Mouse (Mus musculus) CD4-positive, CD25-positive, alpha-beta regulatory T cell, adult 4 months (primary cell): ENCODE data around the gene Unc5a. TPM values are rescaled to one million over a fixed set of nuclear protein-coding genes. Genes with fewer than 3 reads are reported as not detected.

Experiments
- polyA plus RNA-seq, 2 experiments: library from polyadenylated mRNA; unstranded; fragments of 100-300 nt; shearing (Covaris generic); gene quantifications; one replicate each; pipeline ENCODE4 v1.2.1; 2017

The Unc5a gene
- polyA plus RNA-seq, 2 experiments from 2014 or later: 0.46 TPM; not detected in 1

Other genes with a start within 250 kb of the Unc5a start
- not detected for gene Cdhr2, start 247.9 kb upstream of the Unc5a start, polyA plus RNA-seq
- not detected for gene Gprin1, start 199.5 kb upstream of the Unc5a start, polyA plus RNA-seq
- gene Sncb, start 182.8 kb upstream of the Unc5a start, polyA plus RNA-seq: 1 to 10 TPM in 1 of 2 experiments, under 1 TPM in 1; 0.30 to 1.1 TPM
- gene Eif4e1b, start 165.4 kb upstream of the Unc5a start, polyA plus RNA-seq: not detected
- gene Tspan17, start 160.0 kb upstream of the Unc5a start, polyA plus RNA-seq: 1 to 10 TPM; 2.1 to 2.7 TPM
- gene Hk3, start 72.0 kb downstream of the Unc5a start, polyA plus RNA-seq: 1 to 10 TPM in 1 of 2 experiments, under 1 TPM in 1; 0.50 to 1.8 TPM
- 100 to 1,000 TPM in 1 of 2 experiments, 10 to 100 TPM in 1; 90.1 to 100 TPM for gene Uimc1, start 150.9 kb downstream of the Unc5a start, polyA plus RNA-seq
- 10 to 100 TPM; 16.3 to 20.1 TPM for gene Zfp346, start 155.9 kb downstream of the Unc5a start, polyA plus RNA-seq
- gene Gm17617, start 184.1 kb downstream of the Unc5a start, polyA plus RNA-seq: not detected
- gene Fgfr4, start 203.2 kb downstream of the Unc5a start, polyA plus RNA-seq: not detected